Mouse (Mus musculus) limb, embryonic 10.5 days (tissue): ENCODE results near the gene Cpn2. TPM values are rescaled to one million over a fixed set of nuclear protein-coding genes. Genes with fewer than 3 reads are reported as not detected.
A peak's percentile ranks its signal among the peaks of the same experiment; 100 is the strongest.

ENCODE experiments used
- DNase-seq: peaks from one replicate; pipeline ENCODE4 v3.0.0-alpha.2; 2017; ENCODE audit warnings: low spot score
- H3K27ac ChIP-seq: fragments of 300-500 bp; sonication (generic); 2 replicates; pipeline ENCODE4 v1.5.1; 2016; ENCODE audit warnings: mild to moderate bottlenecking
- H3K27me3 ChIP-seq: fragments of 300-500 bp; sonication (generic); 2 replicates; pipeline ENCODE4 v1.6.1; 2016; ENCODE audit warnings: low read depth, mild to moderate bottlenecking; ENCODE audit not compliant: poor library complexity, severe bottlenecking
- H3K36me3 ChIP-seq: fragments of 300-500 bp; sonication (generic); 2 replicates; pipeline ENCODE4 v1.6.1; 2016; ENCODE audit warnings: mild to moderate bottlenecking, moderate library complexity
- H3K4me1 ChIP-seq: fragments of 300-500 bp; sonication (generic); 2 replicates; pipeline ENCODE4 v1.6.1; 2016
- H3K4me3 ChIP-seq: fragments of 300-500 bp; sonication (generic); 2 replicates; pipeline ENCODE4 v1.5.1; 2016; ENCODE audit warnings: mild to moderate bottlenecking, moderate library complexity
- H3K9me3 ChIP-seq: fragments of 300-500 bp; sonication (generic); replicated peaks from 2 replicates; pipeline ENCODE4 v1.6.1; 2016; ENCODE audit warnings: mild to moderate bottlenecking
- WGBS: fragments of 180-500 bp; shearing (Covaris S2); methylation state at CpG from one replicate; pipeline ENCODE4 v1.1.7; 2016; 5-methylcytosine and 5-hydroxymethylcytosine counted together
- polyA plus RNA-seq: library from polyadenylated mRNA; unstranded; fragments of >200 nt; fragmentation: Nextera tagmentation; extraction: Ambion mirVana; gene quantifications from 2 replicates; pipeline ENCODE4 v1.2.1, GENCODE M21; 2016

Cpn2 gene
- not detected in 2 replicates for polyA plus RNA-seq

DNA sequence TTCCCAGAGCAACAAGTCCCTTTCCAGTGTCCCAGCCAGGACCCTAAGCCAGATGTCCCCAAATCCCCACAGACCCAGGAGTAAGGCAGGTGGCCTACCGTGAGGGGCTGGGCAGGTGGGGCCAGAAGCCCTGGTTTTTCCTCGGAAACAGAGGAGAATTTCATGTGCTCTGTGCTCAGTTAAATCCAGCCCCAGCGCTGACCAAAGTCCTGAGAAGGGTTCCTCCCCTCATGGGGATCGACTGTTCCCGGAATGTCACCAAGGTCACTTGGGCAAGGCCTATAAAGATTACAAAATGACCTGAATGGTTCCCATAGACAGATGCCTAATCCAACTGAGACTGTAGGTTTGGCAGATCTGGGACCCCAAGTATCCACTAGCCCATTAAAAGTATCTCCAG, at the start of gene Cpn2:
Gene Cpn2 (minus strand): TSS at position 141 of the 400 bp plus-strand sequence.
- H3K27me3 ChIP-seq: 0 out of 2 replicates have a peak, but pooled peaks cover 5% of the 10 kb centered on the region
- no peak within 1 kb of the TSS for H3K4me3 ChIP-seq
- no peaks in the 10 kb centered on the region for H3K36me3 ChIP-seq
- H3K4me1 ChIP-seq: peaks cover 28% of the 10 kb centered on the region
- no peak for DNase-seq
- H3K9me3 ChIP-seq: no peaks in the 10 kb centered on the region
- 80% methylated on average over 5 of the region's 5 CpGs for WGBS
- H3K27ac ChIP-seq: 0 out of 2 replicates have a peak within 1 kb of the TSS, but pooled peaks have one; percentile 22

GRCm38 (mm10) chr16:30314236-30314635, 46.9 kb upstream of the Cpn2 start:
- H3K9me3 ChIP-seq: no peaks in the 10 kb centered on the region
- no peak overlapping the region for H3K4me3 ChIP-seq
- peaks cover 6% of the 10 kb centered on the region for H3K4me1 ChIP-seq
- no peak for DNase-seq
- no peak overlapping the region for H3K27ac ChIP-seq
- H3K36me3 ChIP-seq: peaks cover 31% of the 10 kb centered on the region
- H3K27me3 ChIP-seq: peaks cover 30% of the 10 kb centered on the region

- H3K27me3 ChIP-seq: peaks cover 63% of the 10 kb centered on the region
- H3K4me3 ChIP-seq: peak within 1 kb of the TSS; percentile 62
- H3K27ac ChIP-seq: no peak within 1 kb of the TSS
- DNase-seq: no peak
- H3K9me3 ChIP-seq: no peaks in the 10 kb centered on the region
- H3K4me1 ChIP-seq: peaks cover 22% of the 10 kb centered on the region
- peaks cover 16% of the 10 kb centered on the region for H3K36me3 ChIP-seq
These were observed 43.3 kb upstream of the Cpn2 start, which contains the start of gene Gp5 for GRCm38 (mm10) chr16:30310647-30311046. TSS of gene Gp5 (minus strand) at chr16:30310779.

- H3K9me3 ChIP-seq: no peaks in the 10 kb centered on the region
- peak overlapping the region; percentile 62; the same call in 1 of the 2 replicates for H3K4me3 ChIP-seq
- peaks cover 11% of the 10 kb centered on the region for H3K36me3 ChIP-seq
- H3K27ac ChIP-seq: no peak overlapping the region
- 59% methylated on average over 8 of the region's 8 CpGs for WGBS
- H3K27me3 ChIP-seq: peaks cover 63% of the 10 kb centered on the region
- no peak for DNase-seq
- peaks cover 22% of the 10 kb centered on the region for H3K4me1 ChIP-seq
These were observed 42.8 kb upstream of the Cpn2 start for GRCm38 (mm10) chr16:30310171-30310515.

DNA sequence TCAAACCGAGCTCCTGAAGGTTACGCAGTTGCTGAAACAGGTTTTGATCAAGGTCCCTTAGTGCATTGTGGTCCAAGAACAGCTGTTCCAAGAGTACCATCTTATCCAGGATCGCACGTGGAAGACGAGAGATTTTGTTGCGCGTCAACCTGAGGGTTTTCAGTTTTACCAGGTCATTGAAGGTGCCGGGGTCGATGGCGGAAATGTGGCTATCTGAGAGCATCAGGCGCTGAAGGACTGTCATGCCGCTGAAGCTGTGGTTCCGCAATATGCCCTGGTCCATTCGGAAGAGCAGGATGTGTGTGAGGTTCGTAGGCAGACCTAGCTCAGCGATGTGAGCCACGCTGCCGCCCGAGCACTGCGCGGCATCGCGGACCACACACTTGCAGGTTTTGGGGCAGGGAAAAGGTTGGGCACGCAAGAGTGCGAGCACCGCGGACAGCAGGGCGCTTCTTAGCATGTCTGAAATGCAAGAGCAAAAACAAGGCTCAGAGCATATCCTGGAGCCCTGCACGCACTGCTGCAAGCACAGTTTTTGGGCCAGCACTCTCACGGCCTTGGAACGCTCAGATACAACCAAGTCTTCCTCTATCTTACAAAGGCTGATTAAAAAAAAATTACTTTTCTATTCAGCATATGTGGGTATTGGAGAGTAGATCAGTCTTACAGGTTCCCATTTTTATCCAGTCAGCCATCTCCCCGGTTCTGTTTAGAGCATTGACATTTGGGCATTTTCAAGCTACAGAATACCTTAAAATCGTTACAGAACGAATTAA, 42.3 kb upstream of the Cpn2 start:
- DNase-seq: peak; percentile 58
- WGBS: 4% methylated on average over 34 of the region's 34 CpGs
- Histone ChIP-seq H3K4me3 (peak overlapping the region; percentile 62), H3K27ac (no peak overlapping the region), H3K36me3 (peaks cover 5% of the 10 kb centered on the region; the same call in 1 of the 2 replicates), H3K9me3 (no peaks in the 10 kb centered on the region), H3K27me3 (peaks cover 66% of the 10 kb centered on the region), H3K4me1 (peaks cover 22% of the 10 kb centered on the region)

- H3K27ac ChIP-seq: peak overlapping the region; percentile 67
These were observed 41.5 kb upstream of the Cpn2 start for GRCm38 (mm10) chr16:30308616-30309394.

GRCm38 (mm10) chr16:30307961-30308615, 40.8 kb upstream of the Cpn2 start:
- Histone ChIP-seq H3K4me1 (peaks cover 22% of the 10 kb centered on the region), H3K9me3 (no peaks in the 10 kb centered on the region), H3K27ac (peak overlapping the region; percentile 67), H3K27me3 (peaks cover 81% of the 10 kb centered on the region), H3K36me3 (0 out of 2 replicates have a peak, but pooled peaks cover 5% of the 10 kb centered on the region), H3K4me3 (peak overlapping the region; percentile 62)
- DNase-seq: peak; percentile 62
- WGBS: 15% methylated on average over 29 of the region's 29 CpGs

More at GRCm38 (mm10) chr16:30308616-30309394, 41.5 kb upstream of the Cpn2 start:
- H3K9me3 ChIP-seq: no peaks in the 10 kb centered on the region
- peak overlapping the region; percentile 62 for H3K4me3 ChIP-seq
- H3K27me3 ChIP-seq: peaks cover 74% of the 10 kb centered on the region
- peaks cover 22% of the 10 kb centered on the region for H3K4me1 ChIP-seq
- peak; percentile 72 for DNase-seq
- WGBS: under 1% methylated on average over 72 of the region's 72 CpGs
- 0 out of 2 replicates have a peak, but pooled peaks cover 5% of the 10 kb centered on the region for H3K36me3 ChIP-seq

DNA sequence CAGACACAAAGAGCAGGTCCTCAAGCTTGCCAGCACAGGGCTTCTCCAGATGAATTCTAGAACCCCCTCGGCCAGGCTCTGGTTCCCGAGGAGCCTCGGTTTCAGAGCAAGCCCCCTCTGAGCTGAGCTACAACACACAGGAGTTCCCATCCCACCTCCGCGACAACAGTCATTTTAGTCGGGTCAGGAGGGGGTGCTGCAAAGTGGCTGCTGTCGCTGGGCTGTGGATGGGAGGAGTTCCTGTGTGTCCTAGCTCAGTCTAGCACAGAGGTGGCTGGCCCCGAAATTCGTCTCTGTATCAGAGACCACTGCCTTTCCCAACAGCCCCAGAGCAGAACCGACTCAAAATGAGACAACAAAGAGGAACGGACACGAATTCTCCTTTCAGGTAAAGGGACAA, 40.0 kb upstream of the Cpn2 start:
- H3K4me1 ChIP-seq: peaks cover 22% of the 10 kb centered on the region
- H3K4me3 ChIP-seq: no peak overlapping the region
- H3K9me3 ChIP-seq: no peaks in the 10 kb centered on the region
- no peak for DNase-seq
- H3K27me3 ChIP-seq: peaks cover 87% of the 10 kb centered on the region
- no peak overlapping the region for H3K27ac ChIP-seq
- 0 out of 2 replicates have a peak, but pooled peaks cover 5% of the 10 kb centered on the region for H3K36me3 ChIP-seq
- WGBS: 50% methylated on average over 12 of the region's 12 CpGs

DNA sequence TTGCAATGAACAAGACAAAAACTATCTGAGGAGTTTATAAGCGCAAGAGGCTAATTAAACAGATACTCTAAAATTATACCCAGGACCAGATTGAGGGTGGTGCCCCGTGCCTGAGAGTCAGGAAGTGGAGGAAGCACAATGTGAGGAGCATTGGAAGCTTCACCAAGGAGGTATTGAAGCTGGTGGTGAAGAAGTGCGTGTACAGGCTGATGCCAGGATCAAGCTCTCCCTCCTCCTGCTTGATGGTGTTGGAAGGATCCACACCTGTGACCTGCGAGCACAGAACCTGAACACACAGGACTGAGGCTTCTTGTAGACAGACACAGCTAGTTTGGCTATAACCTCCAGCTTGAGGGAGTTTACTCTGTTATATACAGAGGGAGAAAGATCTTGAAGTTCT, 38.8 kb upstream of the Cpn2 start:
- 90% methylated on average over 4 of the region's 4 CpGs for WGBS
- DNase-seq: no peak

GRCm38 (mm10) chr16:30304236-30304635, 36.9 kb upstream of the Cpn2 start:
- DNase-seq: no peak
- Histone ChIP-seq H3K27me3 (peaks cover 68% of the 10 kb centered on the region), H3K4me1 (peaks cover 16% of the 10 kb centered on the region), H3K4me3 (no peak overlapping the region), H3K27ac (no peak overlapping the region), H3K9me3 (no peaks in the 10 kb centered on the region), H3K36me3 (no peaks in the 10 kb centered on the region)
- WGBS: 78% methylated on average over 5 of the region's 5 CpGs

More for the DNA sequence above, 38.8 kb upstream of the Cpn2 start:
- Histone ChIP-seq H3K36me3 (no peaks in the 10 kb centered on the region), H3K4me1 (peaks cover 22% of the 10 kb centered on the region), H3K27me3 (peaks cover 82% of the 10 kb centered on the region), H3K9me3 (no peaks in the 10 kb centered on the region), H3K4me3 (no peak overlapping the region), H3K27ac (no peak overlapping the region)

DNA sequence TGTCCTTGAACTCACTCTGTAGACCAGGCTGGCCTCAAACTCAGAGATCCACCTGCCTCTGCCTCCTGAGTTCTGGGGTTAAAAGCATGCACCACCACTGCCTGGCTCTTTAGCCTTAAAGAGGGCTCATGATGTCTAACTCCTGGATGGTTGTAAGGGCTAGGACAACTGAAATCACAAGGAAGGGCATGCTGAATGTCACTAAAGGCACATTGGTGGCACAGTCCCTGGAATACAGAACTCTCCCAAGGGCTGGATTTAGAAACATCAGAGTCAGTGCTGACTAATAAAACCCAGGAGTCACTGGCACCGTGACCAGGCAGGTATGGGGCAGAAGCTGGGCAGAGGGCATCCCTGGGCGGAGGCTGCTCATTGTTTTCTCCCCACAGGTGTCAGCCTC, 36.1 kb upstream of the Cpn2 start:
- Histone ChIP-seq H3K27ac (no peak overlapping the region), H3K9me3 (no peaks in the 10 kb centered on the region), H3K4me1 (peaks cover 8% of the 10 kb centered on the region), H3K4me3 (no peak overlapping the region), H3K27me3 (peaks cover 59% of the 10 kb centered on the region), H3K36me3 (no peaks in the 10 kb centered on the region)
- DNase-seq: no peak
- 89% methylated on average over 2 of the region's 2 CpGs for WGBS

- 86% methylated on average over 6 of the region's 6 CpGs for WGBS
- Histone ChIP-seq H3K4me3 (no peak overlapping the region), H3K27ac (no peak overlapping the region), H3K9me3 (no peaks in the 10 kb centered on the region), H3K4me1 (peaks cover under 1% of the 10 kb centered on the region; the same call in 1 of the 2 replicates), H3K36me3 (no peaks in the 10 kb centered on the region), H3K27me3 (peaks cover 52% of the 10 kb centered on the region)
- no peak for DNase-seq
These were observed 35.4 kb upstream of the Cpn2 start for GRCm38 (mm10) chr16:30302686-30303085.
